Mouse (Mus musculus) spleen, postnatal 10 days (tissue): ENCODE data around the gene Ddrgk1.

Experiments
- DNase-seq, 2 experiments: peaks; one replicate each; pipeline ENCODE4 v3.0.0; 2021 to 2022; ENCODE audit warnings: low spot score in 2 of 2

The Ddrgk1 gene

DNA sequence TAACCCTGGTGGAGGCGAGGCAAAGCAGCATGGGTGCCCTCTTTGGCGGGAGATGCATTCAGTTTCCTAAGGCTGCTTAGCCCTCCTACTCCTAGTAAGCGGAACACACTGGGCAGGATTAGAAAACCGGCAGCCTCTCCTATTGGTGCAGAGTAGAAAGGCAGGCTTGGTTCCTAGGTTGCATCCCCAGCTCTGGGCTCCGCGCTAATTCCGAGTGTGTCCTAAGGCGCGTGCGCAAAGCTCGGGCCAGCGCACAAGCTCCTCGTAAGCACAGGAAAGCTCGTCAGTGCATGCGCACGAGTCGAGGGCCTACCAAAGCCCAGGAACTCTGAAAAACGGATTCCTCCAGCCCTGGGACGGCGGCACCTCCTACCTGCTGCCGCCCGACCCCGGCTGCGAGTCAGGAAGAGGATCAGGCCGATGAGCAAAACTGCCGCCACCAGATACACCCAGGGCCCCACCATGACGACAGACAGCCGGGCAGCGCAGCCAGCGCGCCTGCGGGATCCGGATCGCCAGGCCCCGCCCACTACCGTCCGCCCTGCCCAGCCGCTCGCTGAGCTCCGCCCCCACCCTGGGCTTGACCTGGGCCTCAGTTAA, at the start of gene Ddrgk1:
Ddrgk1 (minus strand) TSS at position 558 of the 600 bp plus-strand sequence.
- DNase-seq, result peak; percentile 93 to 95

DNA sequence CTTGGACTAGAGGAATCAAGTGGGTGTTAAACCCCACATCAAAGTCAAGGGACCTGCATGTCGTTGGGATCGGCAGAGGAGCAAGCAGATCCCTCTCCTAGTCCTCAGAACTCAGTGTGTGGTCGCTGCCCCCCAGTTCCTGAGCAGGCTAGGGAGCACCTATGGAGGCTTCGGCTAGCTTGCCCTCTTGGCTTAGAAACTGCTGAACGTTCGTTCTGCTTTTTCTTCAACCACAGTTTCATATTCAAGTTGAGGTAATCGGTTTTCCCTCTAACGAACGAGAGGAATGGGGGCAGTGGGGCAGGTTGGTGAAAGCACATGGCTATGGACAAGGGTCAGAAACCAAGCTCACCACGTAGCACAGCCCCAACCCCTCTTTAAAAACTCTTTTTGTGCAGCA, 42.6 kb upstream of the Ddrgk1 start:
- no peak for DNase-seq

GRCm38 (mm10) chr2:130706602-130707001, 42.1 kb upstream of the Ddrgk1 start:
- no peak for DNase-seq

DNA sequence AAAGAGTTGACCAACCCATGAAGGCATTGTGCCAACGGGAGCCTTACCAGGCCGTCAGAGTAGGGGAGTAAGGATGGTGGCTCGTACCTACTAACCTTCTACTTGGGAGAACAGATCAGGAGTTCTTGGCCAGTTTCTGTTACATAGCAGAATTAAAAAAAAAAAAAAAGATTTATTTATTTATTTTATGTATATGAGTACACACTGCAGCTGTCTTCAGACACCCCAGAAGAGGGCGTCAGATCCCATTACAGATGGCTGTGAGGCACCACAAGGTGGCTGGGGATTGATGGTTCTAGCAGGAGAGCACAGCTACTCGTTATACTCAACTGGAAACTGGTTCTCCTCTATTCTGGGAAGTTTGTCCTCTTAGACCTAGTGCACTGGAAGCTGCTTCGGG, 40.7 kb upstream of the Ddrgk1 start:
- DNase-seq, result no peak

DNA sequence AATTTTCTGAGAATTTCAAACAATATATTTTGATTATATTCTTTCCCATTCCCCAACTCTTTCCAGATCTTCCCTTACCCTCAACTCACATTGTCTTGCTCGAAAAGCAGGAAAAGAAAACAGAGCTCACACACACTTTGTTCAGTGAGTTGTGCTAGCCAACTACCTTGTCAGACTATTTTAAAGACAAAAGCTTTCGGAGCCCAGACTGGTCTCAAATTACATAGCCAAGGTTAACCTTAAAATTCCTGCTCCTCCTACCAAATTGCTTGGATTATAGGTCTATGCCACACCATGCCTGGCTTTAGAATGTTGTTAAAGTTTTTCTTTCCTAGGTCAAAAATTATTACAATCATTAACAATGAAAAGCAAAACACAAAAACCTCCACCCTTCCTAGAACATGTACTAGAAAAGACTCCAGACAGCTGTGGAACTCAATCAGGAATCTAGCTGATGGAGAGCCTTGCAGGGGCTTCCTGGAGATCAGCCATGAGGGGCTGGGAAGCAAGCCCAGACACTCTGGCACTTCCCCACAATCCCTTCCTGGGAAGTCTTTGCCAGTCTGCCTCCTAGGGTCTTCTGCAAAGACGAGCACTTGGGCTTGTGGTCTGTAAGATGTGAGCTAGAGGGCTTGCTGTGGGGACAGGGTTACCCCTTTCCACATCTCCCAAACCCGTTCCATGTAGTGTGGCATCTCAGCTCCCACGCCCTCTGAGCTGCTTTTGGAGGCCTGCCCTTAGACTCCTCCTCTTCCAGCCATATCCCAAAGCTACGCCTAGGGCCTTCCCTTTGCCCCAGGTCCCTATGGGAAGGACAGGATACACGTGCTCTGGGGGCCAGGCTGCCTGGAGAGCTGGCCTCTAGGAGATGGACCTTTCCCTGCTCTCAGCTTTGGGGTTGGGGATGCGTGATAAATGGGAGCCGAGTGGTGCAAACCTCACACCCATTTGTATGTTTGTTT, 39.9 kb upstream of the Ddrgk1 start:
- DNase-seq, result no peak

DNA sequence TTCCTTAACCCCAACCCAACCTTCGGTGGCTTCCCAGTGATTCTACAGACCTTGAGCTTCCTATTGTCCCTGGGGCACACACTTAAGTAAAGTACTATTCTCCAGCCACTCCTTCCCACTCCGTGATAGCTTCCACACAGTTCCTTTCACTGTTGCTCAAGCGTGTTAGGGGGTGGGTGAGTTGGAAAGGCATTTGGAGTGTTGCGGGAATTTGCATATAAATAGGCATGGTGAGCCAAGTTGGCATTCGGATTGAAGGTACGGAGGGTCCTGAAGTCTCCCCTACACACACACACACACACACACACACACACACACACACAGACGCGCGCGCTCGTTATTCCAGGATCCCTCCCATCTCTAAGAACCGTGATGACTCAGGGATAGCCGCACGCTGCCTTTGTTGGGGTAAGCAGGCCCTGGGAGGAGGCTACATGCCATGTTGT, 33.4 kb upstream of the Ddrgk1 start:
- no peak for DNase-seq

DNA sequence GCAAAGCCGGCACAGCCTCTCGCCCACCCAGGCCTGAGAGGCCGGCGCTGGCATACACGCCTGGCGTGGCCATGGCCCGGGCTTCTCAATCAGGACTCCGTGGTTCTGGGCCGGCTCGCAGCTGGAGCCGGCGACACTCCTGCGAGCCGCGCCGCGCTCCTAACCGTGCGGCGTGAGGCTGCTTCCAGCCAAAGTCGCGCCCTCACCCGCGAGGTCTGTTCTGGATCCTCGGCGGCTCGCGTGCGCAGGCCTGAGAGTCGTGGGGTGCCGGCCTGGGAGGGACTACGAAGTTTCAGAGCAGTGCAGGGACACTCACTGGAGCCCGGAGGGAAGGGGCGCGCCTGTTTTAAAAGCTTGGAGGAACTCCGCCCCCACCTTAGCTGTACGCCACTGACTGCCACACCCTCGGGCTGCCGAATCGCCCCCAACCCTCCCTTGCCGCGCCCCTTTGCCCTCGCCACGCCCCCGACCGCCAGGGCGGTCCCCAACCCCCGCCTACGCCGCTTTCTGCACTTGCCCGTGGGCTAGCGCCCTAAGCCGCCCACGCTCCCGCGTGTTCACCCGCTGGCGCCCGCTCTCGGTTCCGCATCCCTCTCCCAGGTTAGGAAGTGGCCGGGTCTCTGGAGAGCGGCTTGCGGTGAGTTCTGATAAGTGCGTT, 32.8 kb upstream of the Ddrgk1 start, which contains the start of gene Slc4a11:
Slc4a11 (minus strand) TSS at position 367 of the 658 bp plus-strand sequence.
- DNase-seq, result peak; percentile 30 to 68

GRCm38 (mm10) chr2:130696700-130697152, 32.3 kb upstream of the Ddrgk1 start:
- peak in 1 of 2 experiments; percentile 25 for DNase-seq

GRCm38 (mm10) chr2:130693563-130693962, 29.1 kb upstream of the Ddrgk1 start:
- DNase-seq, result no peak

- no peak for DNase-seq
Measured at GRCm38 (mm10) chr2:130689011-130689410, 24.6 kb upstream of the Ddrgk1 start.

GRCm38 (mm10) chr2:130685426-130685825, 21.0 kb upstream of the Ddrgk1 start:
- DNase-seq, result no peak

DNA sequence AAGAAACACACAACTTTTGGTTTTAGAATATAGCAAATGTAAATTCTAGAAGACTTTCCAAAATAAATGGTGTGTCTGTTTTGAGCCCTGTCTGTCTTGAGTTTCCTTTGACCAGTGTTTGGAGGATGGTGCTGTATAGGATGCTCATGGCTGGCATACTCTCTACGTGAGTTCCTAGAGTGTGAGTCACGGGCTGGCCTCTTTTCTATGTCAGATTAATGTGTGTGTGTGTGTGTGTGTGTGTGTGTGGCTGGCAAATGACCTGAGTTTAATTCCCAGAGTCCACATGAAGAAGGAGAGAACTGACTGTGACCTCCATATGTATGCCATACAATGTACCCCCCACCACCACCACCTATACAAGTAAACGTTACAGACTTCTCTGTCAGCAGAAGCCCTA, 17.1 kb upstream of the Ddrgk1 start:
- DNase-seq, result no peak

DNA sequence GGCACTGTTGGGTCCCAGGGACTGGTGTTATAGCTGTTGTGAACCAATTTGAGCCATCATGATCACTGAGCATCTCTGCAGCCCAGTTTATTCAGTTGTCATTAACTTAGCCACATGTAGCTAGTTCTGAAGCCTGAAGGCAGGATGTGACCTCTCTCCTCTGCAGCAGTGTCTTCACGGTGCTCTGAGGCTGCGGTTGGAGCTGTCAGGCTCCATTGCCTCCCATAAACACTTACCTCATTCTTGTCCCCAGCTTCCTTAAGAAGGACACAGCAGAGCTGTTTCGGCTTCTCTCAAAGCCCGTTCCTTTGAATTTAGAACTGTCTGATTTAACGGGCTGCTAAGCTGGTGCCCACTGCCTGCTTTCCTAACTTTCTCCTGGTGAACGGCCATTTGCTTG, 15.4 kb upstream of the Ddrgk1 start:
- DNase-seq, result no peak

DNA sequence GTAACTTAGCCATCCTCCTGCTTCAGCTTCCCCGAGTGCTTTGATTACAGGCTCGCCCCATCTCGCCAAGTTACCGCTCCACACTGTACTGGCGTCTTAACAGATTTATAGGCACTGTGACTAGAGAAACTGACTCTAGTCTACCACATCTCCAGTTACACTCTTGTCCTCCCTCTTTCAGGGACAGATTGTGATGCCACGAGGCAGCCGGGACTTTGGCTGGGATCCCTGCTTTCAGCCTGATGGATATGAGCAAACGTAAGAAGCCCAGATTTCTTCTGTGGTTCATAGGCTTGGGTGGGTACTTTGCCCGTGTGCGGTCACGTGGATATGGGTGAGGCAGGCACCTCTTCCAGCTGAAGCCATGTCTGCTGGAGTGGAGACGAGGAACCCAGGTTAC, 14.7 kb upstream of the Ddrgk1 start:
- DNase-seq, result no peak

DNA sequence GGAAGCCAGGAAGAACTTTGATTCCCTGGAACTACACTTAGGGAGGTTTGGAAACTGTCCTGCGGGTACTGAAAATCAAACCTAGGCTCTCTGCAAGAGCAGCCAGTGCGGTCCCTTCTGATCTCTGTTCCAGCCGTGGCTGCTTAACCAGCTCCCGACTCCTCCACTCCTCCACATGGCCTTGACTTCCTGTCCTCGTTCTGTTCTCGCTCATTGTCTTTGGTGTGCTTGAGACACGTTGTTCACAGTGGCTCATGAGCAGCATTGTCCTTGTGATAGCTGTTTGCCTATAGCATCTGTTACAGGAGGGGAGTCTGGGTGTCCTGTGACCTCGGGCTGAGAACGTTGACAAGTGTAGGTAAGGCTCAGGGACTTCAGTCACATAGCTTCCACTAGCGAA, 12.8 kb upstream of the Ddrgk1 start:
- DNase-seq, result no peak

- DNase-seq, result peak; percentile 81 to 90
Measured at GRCm38 (mm10) chr2:130667559-130667958, 3.1 kb upstream of the Ddrgk1 start, which contains the start of gene Itpa. TSS of gene Itpa (plus strand) at chr2:130667610.

GRCm38 (mm10) chr2:130663342-130663741, 1.1 kb downstream of the Ddrgk1 start:
- no peak for DNase-seq

- no peak for DNase-seq
Measured at GRCm38 (mm10) chr2:130658530-130658929, 5.9 kb downstream of the Ddrgk1 start.

DNA sequence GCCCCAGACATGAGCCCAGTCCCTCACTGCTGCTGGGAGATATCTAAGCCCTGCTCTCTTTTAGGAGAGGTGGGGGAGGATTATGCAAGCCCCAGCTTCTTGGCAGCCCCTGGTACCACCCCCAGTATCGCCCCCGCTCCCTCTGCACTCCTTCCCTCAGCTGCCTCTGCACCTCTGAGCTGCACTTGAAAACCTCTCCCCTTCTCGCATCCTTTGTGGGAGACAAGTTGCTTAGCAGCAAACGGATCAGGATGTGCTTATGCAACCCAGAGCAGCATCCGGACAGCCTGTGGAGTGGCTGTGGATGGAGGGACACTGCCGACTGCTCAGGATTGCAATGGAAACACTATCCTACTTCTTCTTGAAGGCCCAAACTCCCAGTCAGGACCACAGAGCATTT, 6.9 kb downstream of the Ddrgk1 start:
- DNase-seq, result no peak

GRCm38 (mm10) chr2:130656536-130656935, 7.9 kb downstream of the Ddrgk1 start:
- DNase-seq, result no peak

DNA sequence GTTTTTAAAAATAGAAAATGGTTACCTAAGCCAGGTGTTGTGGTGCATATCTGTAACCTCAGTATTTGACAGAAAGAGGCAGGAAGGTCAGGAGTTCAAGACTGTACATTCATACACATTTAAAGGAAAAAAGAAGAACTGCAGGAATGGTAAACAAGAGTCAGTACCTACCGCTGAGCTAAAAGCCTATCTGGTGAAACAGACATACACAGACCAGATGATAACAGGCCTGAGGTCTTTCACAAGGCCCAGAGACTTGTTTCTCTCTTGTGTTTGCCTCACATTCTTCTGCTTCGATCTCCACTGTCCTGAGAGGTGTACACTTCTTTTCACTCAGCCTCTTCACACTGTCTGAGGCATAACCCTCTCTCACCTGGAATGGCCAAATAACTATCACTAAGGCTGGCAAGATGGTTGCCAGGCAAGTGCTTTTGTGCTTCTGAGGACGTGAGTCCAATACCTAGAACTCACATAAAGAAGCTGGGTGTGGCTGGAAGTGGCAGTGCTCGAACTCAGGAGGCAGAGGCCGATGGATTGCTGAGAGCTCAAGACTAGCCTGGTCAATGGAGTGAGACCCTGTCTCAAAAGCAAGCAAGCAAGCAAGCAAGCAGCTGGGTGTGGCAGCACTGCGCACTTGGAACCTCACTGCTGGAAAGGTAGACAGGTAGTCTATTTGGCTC, 8.7 kb downstream of the Ddrgk1 start:
- DNase-seq, result peak in 1 of 2 experiments; percentile 45

- no peak for DNase-seq
Measured at GRCm38 (mm10) chr2:130653760-130654159, 10.7 kb downstream of the Ddrgk1 start.
